Mouse (Mus musculus): ENCODE data around the gene Atp6v0a1. TPM values are rescaled to one million over a fixed set of nuclear protein-coding genes. Genes with fewer than 3 reads are reported as not detected.

The Atp6v0a1 gene
- total RNA-seq, 2 experiments from 2014 or later = 112 to 115 TPM

DNA sequence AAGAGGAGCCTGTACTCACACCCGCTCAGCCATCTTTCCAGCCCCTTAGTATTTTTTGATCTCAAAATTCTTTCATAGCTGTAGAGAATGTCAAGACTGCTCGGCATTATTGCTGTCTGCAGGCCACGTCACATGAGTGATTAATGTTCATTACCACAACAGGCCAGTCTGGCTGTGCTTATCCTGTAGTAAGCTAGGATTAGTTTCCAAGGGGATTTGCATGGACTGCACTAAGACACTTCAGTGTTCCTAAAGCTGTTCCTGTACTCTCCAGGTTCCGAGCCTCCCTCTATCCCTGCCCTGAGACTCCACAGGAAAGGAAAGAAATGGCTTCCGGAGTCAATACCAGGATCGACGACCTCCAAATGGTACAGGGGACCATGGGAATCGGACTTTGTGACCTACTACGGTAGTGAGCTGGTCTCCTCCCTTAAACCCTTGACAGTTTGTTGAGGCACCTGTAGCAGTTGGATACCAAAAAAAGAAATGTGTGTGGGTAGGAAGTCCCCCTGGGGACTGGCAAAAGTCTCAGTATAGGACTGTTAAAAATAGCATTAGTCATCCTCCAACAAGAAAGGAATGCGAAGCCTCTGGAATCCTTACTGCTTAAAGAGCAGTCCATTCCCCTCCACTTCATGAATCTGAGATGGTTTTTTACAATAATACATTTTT lies 21.0 kb downstream of the Atp6v0a1 start:
- peak; percentile 36 for DNase-seq

DNA sequence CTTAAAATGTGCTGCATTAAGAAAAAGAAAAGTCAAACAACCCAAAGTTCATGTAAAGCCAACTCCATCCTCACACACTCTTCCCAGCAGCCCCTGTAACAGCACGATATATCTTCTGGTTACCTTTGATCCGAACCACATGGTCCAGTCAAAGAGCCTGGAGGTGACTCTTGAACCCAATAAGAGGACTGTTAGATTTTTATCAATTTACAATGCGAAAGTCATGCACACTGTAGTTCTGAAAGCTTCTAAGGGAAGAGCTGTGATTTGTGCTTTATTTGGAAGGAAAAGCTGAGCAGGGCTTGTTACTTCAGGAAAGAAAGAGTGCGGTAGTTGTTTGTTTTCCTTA lies 21.5 kb downstream of the Atp6v0a1 start:
- no peak for DNase-seq

DNA sequence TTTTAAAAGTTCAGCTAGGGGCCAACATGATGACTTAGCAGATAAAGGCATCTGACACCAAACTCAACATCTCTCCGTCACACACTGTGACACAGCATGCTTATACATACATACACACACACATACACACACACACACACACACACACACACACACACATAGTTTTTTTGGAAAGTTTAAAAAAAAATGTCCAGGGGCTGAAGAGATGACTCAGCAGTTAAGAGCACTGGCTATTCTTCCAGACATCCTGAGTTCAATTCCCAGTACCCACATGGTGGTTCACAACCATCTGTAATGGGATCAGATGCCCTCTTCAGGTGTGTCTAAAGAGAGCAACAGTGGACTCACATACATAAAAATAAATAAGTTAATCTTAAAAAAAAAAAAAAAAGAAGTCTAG lies 22.2 kb downstream of the Atp6v0a1 start:
- DNase-seq = no peak

DNA sequence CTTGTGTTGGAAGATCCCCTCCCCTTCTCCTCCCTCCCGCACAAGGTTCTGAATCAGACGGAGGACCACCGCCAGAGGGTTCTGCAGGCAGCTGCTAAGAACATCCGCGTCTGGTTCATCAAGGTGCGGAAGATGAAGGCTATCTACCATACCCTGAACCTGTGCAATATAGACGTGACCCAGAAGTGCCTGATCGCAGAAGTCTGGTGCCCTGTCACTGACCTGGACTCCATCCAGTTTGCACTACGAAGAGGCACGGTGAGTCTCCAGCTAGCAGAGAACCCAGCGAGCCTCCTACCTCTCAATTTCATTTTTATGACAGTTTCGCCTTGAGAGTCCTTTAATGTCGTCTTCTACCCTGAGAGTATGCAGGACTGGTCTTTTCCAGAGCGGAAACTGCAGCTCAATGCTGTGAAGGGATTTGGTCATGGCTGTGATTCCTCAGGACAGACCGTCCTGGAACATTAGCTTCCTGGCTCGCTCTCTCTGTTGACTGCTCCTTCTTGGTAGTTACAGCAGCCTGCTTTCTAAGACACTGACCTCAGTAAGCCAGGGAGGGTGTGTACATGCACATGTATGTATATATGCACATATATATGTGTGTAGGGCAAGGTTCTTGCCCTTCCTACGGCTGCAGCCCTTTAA lies 24.7 kb downstream of the Atp6v0a1 start:
- DNase-seq = no peak

DNA sequence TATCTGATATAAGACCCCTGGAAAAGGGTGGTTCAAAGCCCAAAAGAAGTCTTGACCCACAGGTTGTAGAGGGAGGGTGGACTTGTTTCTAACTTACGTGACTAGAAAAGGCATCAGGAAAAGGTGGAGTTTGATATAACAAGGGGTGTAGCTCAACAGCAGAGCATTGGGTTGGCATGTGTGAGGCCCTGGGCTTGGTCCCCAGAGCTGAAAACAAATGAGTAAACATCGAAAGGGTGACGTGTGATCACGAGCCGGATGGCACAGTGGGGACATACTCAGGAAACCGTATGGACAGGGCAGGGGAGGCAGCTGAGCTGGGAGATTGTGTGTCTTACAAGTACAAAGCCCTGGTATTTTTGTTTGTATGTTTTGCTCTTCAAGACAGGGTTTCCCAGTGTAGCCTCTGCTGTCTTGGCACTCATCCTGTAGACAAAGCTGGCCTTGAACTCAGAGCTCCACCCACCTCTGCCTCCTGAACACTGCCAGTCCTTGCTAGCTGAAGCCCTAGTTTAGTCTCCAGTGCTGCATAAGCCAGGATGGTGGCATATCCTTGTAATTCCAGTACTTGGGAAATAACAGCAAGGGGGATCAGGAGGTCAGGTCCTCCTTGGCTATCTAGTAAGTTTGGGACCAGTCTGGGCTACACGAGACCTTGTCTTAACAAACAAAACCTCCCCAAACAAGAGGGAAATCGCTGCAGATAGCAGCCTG lies 25.5 kb downstream of the Atp6v0a1 start:
- DNase-seq = no peak

DNA sequence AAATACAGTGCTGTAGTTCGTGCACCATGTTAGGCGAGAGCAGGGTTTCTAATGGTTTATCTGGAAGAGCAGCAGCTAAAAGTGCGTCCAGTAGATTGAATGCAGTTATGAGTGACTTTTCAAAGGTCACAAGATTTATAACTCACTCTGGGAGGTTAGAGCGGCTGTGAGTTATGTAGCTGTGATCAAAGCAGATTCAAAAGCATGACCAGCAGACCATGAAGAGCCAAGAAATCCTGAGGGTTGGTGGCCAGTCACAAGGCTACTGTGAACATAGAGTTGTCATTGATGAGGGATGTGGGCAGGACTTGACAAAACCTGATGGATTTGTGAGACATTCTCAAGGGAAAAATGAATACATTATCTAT lies 26.1 kb downstream of the Atp6v0a1 start:
- DNase-seq = no peak

DNA sequence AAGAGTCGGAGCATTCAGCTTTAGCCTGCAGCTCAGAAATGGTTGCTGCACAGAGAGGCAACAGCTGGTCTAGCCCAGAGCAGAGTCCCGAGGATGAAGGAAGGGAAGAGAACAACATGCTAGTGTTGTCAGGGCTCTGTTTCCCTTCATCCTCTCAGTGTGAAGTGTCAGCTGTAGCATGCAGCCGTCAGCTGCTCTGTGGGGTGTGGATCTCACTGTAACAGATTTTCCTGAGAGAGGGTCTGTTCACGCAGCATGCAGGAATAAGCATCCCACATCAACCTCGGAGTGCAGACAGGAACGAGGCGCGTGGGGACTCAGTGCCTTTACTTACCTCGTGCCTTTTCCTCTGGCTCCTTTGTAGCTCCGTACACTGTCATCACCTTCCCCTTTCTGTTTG lies 28.5 kb downstream of the Atp6v0a1 start:
- no peak for DNase-seq

DNA sequence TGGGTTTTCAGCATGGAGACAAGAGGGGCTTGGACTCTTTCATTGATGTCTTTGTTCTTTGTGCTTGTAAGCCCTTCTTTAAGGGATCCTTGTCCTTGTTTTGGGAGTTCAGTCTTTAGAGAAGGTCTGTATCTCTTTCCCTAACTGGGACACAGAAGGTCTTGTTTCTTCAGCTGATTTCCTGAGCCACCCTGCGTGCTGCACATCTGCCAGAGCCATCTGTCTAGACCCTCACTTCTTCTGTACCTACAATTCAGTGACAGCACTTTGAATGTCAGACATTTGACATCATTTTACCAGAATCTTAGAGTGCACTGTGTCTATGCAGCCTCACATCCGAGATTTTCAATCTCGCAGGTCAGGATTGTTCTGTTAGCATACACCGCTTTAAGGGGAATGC lies 36.6 kb downstream of the Atp6v0a1 start:
- no peak for DNase-seq

DNA sequence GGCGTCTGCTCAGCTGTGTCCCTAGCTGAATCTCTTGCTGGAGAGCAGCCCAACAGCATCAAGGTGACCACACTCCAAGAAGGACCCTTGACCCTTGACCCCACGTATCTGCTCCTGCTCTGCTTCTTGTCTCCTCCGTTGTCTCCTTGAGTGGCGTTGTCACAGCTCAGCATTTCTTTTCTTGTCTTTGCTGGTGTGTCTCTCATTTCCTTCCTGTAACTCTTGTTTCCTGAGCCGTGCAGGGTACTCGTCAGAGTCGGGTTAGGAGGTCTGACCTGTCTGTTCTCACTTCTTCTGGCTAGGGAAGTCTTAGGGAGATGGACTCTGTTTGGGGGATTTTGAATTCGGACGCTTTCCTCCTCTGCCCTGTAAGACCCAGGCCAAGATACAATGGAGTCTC lies 37.2 kb downstream of the Atp6v0a1 start:
- DNase-seq = no peak

DNA sequence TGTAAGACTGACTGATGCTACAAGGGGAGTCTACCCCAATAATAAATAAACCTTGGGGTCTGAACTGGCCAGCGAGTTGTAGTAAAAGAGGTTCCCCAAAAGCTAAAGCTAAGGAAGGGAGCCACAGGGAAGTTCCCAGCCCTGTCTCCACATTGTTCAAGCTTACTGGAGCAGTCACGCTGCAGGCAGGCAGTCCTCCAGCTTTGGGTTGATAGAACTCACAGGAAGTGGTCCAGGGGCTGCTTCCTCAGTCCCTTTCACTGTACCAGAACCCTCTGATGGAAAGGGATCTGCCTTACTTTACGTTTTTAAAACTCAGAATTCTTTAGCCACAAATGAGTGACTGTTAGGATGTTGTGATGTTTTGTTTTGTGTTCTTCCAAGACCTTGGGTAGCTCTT lies 38.2 kb downstream of the Atp6v0a1 start:
- DNase-seq = no peak

DNA sequence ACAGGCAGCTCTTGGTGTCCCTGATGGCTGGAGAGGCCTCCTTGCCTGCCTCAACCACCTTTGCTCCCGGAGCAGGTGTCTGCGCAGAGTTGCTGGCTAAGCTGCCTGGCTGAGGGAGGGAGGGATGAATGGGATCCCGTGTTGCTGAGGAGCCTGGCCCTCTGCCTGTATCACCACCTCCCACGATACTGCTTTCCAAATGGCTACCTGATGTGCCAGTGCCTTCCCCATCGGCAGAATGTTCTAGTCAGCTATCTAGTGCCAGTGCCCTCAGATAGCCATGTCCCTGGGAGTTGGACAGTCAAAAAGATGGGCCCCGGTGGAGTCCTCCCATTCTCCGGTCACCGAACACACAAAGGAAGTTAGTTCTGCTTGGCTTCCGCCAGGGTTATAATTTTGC lies 41.1 kb downstream of the Atp6v0a1 start:
- DNase-seq = no peak

DNA sequence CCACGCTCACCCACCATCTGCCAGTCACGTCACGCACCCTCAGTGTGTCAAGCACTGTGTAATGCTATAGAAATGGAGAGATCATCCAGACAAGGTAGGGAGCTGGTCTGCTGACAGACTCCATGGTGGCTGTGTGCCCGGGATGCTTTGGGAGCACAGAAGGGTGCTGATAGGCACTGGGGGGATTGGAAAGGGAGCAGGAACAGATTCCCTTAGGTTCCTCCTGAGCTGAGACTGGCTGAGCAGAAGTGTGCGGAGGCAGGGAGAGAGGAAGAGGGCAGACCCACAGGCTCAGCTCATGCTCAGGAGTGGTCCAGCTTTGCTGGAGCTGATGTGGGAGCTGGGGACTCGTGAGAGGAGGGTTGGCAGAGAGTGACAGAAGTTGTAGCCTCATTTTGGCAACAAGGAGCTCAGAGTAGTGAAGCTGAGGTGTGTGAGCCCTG lies 41.8 kb downstream of the Atp6v0a1 start:
- no peak for DNase-seq

DNA sequence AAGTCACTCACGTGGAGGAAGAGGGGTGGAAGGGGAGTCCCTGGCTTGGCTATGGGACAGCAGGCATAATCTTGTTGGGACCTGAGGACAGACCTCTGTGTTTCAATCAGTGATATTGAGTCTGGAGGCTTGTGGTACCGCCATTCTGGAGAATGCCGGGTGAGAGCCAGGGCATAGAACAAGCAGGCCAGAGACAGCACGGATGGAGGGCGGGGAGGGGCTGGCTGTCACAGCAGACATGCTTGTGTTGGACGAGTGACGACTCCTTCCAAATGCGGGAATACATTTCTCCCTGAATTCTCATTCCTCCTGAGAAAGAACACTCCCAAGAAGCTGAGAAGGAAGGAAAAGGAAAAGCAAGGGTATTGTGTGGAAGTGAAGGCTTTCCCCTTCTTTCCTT lies 42.4 kb downstream of the Atp6v0a1 start:
- no peak for DNase-seq

DNA sequence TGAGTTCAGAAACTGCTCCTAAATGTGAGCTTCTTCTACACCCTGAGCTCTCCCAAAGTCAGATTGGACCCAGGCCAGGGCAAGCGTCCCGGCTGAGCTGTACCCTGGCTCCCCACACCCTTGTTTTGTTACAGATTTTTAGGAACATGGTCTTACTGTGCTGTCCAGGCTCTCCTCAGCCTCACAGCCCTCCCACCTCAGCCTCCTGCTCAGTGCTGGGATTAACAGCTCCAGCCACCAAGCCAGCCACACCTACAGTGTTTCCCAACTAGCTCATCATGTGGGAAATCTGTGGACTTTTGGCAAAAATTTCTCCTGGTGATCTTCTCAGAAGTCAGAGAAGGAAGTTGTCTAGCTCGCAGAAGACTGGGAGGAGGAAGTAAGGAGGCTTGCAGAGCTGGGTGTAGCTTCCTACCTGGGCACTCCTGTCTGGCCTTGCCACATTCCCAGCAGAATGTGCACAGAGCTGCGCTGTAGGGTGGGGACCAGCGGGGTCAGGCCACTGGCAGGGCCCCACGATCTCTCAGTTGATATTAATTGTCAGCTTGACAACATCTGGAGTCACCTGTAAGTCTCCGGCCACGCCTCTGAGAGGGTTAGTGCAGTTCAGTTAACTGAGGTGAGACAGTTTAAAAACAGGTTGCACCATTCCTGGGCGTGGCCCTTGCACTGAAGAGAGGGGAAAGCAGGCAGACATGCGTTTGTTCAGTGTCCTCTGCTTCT lies 43.7 kb downstream of the Atp6v0a1 start:
- DNase-seq = peak; percentile 62

DNA sequence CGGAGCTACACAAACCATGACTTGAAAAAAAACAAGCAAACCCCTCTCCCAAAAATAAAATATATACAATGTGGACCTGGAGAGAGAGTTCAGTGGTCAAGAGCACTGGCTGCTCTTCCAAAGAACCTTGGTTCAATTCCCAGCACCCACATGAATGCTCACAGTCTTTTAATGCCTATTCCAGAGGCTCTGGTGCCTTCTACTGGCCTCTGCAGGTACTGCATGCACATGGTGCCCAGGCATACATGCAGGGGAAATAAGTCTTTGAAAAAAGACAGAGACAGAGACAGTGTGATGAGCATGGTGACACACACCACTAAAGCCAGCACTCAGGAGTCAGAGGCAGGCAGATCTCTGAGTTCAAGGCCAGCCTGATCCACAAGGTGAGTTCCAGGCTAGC lies 44.7 kb downstream of the Atp6v0a1 start:
- no peak for DNase-seq

DNA sequence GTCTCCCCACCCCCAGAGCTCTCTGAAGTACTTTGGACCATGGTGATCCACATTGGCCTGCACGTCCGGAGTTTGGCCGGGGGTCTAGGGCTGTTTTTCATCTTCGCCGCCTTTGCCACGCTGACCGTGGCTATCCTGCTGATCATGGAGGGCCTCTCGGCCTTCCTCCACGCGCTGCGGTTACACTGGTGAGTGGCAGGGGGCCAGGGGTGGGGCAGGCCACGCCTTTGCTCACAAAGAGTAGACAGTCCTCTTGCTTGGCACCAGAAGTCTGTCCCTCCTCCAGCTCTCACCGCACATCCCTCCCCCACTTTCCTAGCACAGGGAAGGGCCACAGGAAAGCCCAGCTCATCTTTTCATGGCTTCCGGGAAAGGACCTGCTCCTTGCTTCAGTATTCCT lies 46.2 kb downstream of the Atp6v0a1 start:
- DNase-seq = peak; percentile 43

DNA sequence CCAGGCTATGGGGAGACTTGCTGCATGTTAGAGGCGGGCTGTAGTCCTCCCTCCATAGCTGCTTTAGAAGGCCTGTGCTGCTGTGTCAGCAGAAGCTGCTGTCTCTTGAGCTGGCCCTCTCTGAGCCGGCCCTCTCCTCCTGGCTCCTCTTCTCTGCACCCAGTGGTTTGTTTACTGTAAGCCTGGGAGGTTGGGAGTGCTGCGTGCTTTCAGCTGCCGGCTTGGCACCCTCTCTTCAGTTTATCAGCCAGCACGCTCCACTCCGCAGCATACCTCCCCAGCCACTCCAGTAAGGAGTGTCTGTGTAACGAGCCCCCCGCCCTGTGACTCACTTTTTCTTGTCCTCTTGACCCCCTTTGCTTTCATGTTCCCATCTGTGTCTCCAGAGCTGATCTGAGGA lies 47.6 kb downstream of the Atp6v0a1 start:
- DNase-seq = peak; percentile 70

DNA sequence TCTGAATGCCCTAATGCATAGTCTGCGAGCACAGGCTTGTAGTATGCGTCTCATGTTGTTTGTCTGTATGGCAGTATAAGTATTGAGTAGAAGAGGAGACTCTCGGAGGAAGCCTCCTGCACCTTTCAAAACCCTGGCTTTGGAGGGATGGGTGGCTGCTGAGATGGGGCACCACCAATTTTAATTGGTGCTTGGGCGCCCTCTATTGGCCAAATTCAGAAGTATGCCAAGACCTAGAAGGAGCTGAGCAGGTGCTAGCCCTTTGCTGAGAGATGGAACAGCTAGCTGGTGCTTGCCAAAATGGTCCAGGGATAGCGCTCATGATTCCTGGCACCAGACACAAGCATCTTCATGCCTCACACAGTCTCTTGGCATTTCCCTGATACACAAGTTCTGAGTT lies 48.6 kb downstream of the Atp6v0a1 start:
- DNase-seq = peak; percentile 95

DNA sequence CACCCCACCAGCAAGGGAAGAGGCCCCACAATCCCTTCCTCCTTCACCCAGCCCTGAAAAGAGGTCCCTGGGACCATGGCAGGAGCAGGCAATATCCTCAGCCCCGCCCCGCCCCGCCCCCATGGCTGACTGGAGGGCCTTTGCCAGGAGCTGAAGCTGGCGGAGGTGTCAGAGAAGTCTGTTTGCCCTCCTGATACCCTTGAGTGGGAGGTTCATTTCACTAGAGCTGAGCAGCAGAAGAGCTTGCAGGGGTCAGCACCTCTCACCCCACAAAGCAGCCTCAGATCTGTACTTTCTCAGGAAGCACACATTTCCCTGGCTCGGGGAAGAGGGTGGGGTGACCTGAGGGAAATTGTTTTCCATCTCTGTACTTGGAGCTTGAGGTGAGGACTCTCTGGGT lies 49.5 kb downstream of the Atp6v0a1 start:
- peak; percentile 66 for DNase-seq

DNA sequence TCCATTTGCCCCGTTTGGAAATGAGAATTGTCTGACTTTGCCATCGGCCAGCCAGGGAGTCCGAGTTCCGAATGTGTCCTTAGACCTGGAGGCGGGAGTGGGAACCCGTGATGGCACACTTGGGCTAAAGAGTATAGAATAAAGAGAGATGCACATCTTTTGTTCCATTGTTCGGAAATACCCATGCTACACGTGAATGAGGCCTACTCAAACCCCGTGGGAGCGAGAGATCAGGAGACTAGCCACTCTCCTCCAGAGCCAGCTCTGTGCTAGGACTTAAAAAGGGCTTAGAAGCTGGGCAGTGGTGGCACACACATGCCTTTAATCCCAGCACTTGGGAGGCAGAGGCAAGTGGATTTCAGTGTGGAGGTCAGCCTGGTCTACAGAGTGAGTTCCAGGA lies 50.2 kb downstream of the Atp6v0a1 start:
- DNase-seq = no peak

DNA sequence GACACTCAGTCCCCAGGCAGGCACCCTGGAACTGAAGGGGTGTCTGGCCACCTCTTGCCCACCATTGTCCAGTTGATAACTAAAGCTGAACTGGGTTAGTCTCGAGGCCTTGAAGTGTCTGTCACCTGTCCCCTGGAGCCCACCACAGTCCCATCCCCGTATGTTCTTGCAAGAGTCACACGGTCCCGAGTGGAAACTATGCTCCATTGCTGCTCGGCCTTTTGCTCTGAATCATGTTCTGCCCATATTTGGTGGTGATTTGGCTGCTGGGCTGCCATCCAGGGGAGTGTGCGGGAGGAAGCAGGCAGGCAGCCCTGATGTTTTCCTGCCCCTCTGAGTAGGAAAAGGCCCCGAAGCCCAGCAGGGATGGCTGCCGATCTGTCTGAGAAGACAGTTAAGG lies 50.9 kb downstream of the Atp6v0a1 start:
- peak; percentile 87 for DNase-seq

DNA sequence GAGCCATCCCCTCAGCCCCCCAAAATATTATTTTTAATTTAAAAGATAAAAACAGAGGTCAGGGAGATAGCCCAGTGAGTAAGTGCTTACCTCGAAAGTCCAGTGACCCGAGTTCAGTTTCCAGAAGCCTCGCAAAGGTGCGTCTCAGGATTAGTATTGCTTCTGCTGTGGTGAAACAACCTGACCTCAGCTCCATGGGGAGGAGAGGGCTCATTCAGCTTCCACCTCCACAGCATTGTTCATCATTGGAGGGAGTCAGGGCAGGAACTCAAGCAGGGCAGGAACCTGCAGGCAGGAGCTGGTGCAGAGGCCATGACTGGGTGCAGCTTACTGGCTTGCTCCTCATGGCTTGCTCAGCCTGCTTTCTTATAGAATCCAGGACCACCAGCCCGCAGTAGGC lies 51.8 kb downstream of the Atp6v0a1 start:
- DNase-seq = no peak

DNA sequence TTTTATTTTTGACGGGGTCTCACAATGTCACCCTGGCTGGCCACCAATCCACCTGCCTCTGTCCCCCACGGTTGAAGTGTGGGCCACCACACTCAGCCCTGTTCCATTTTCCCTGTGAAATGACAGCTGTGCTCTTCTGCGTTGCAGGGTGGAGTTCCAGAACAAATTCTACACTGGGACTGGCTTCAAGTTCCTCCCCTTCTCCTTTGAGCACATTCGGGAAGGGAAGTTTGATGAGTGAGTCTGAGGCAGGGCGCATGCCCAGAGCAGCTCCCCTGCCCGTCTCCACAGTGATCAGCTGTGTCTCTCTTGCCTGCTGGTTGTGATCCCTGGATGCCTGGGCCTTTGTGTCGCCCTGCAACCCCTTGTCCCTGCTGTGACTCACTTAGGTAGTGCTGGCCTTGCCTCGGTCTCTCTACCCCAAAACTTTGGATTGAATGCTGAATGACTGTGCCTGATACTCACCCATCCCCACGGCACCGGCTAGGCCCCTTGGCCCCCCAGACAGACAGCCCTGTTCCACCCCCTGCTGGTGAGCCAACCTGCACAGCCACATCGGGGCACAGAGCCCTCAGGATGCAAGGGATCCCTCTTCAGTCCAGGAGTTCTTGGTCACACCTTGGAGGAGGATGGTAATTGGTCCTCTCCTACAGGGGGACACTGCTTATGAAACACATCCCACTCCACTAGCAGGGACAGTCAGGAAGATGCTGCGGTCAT lies 53.1 kb downstream of the Atp6v0a1 start:
- DNase-seq = peak; percentile 64
